Mouse (Mus musculus) myocyte (in vitro differentiated cells): ENCODE results near the gene Nup188. TPM values are rescaled to one million over a fixed set of nuclear protein-coding genes. Genes with fewer than 3 reads are reported as not detected.
A peak's percentile ranks its signal among the peaks of the same experiment; 100 is the strongest.

Experiments used
- H3K27me3 ChIP-seq: one replicate; pipeline ENCODE4 v1.6.1; 2011; ENCODE audit not compliant: control insufficient read depth, insufficient read depth, insufficient read length
- H3K36me3 ChIP-seq: one replicate; pipeline ENCODE4 v1.6.1; 2011; ENCODE audit not compliant: control insufficient read depth, insufficient read depth
- H3K4me2 ChIP-seq: one replicate; pipeline ENCODE4 v1.6.1; 2011; ENCODE audit warnings: low read depth, control low read depth
- H3K4me3 ChIP-seq: one replicate; pipeline ENCODE4 v1.5.1; 2011; ENCODE audit warnings: mild to moderate bottlenecking, control low read depth, moderate library complexity
- H3K79me2 ChIP-seq: one replicate; pipeline ENCODE4 v1.6.1; 2011; ENCODE audit not compliant: control insufficient read depth, insufficient read depth
- H3ac ChIP-seq: one replicate; pipeline ENCODE4 v1.6.1; 2011; ENCODE audit not compliant: control insufficient read depth, insufficient read length
- CEBPB ChIP-seq: IDR thresholded peaks from 2 replicates; pipeline ENCODE4 v1.6.1; 2011; ENCODE audit warnings: mild to moderate bottlenecking, moderate library complexity; ENCODE audit not compliant: poor library complexity, insufficient read depth, severe bottlenecking
- E2F4 ChIP-seq: IDR thresholded peaks from one replicate; pipeline ENCODE4 v1.6.1; 2011; ENCODE audit warnings: mild to moderate bottlenecking, control low read depth, moderate library complexity; ENCODE audit not compliant: insufficient read depth
- MAX ChIP-seq: IDR thresholded peaks from one replicate; pipeline ENCODE4 v1.6.1; 2011; ENCODE audit warnings: low read depth, mild to moderate bottlenecking, control low read depth
- MYOD1 ChIP-seq, 3 experiments: IDR thresholded peaks; one replicate each; pipeline ENCODE4 v1.6.1; 2011; ENCODE audit warnings: control low read depth in 2 of 3, low read depth in 2 of 3, mild to moderate bottlenecking in 2 of 3, moderate library complexity in 1 of 3; ENCODE audit not compliant: insufficient read length in 2 of 3, control insufficient read depth in 1 of 3
- MYOG ChIP-seq, 3 experiments: IDR thresholded peaks; one replicate each; pipeline ENCODE4 v1.6.1; 2011; ENCODE audit warnings: control low read depth in 2 of 3, low read depth in 2 of 3, mild to moderate bottlenecking in 2 of 3; ENCODE audit not compliant: insufficient read length in 2 of 3, control insufficient read depth in 1 of 3, insufficient read depth in 1 of 3
- POLR2A ChIP-seq: IDR thresholded peaks from one replicate; pipeline ENCODE4 v1.6.1; 2011; ENCODE audit warnings: low read depth, mild to moderate bottlenecking, control low read depth, moderate library complexity; ENCODE audit not compliant: insufficient read length
- POLR2AphosphoS2 ChIP-seq: IDR thresholded peaks from one replicate; pipeline ENCODE4 v1.6.1; 2011; ENCODE audit warnings: low read depth, control low read depth; ENCODE audit not compliant: insufficient read length
- REST ChIP-seq: IDR thresholded peaks from one replicate; pipeline ENCODE4 v1.6.1; 2011; ENCODE audit warnings: mild to moderate bottlenecking, control low read depth, moderate library complexity; ENCODE audit not compliant: insufficient read depth, insufficient read length
- SRF ChIP-seq: IDR thresholded peaks from one replicate; pipeline ENCODE4 v1.6.1; 2011; ENCODE audit warnings: low read depth; ENCODE audit not compliant: control insufficient read depth, insufficient read length
- TCF12 ChIP-seq: IDR thresholded peaks from one replicate; pipeline ENCODE4 v1.6.1; 2011; ENCODE audit warnings: mild to moderate bottlenecking, control low read depth; ENCODE audit not compliant: poor library complexity, insufficient read depth, severe bottlenecking
- TCF3 ChIP-seq: IDR thresholded peaks from one replicate; pipeline ENCODE4 v1.6.1; 2011; ENCODE audit warnings: low read depth, control low read depth; ENCODE audit not compliant: insufficient read length
- USF1 ChIP-seq: IDR thresholded peaks from one replicate; pipeline ENCODE4 v1.6.1; 2011; ENCODE audit warnings: low read depth, mild to moderate bottlenecking, control low read depth, moderate library complexity
- polyA plus RNA-seq: library from polyadenylated mRNA; unstranded; fragments of >200 nt; fragmentation: generic; extraction: Trizol; gene quantifications from one replicate; pipeline ENCODE4 v1.2.1, GENCODE M21; 2012; ENCODE audit warnings: missing spikeins

The Nup188 gene
- polyA plus RNA-seq, 1 experiment = 54.0 TPM

DNA sequence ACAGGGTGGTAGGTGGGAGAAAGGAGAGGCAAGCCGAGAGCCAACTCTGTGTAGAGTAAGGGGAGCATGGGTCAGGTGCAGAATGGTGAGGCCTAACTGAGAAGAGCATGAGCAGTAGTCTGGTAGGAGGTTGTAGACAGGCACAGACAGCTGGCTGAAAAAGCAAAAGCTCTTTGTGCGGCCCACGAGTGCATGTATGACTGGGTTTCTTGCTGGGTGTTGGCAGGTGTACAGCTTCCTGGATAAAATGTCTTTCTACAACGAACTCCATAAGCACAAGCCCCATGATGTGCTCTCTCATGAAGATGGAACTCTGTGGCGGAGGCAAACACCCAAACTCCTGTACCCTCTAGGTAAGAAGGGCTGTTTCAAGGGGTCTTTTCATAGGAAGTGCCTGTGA, 30.8 kb downstream of the Nup188 start:
- no peak overlapping the region for H3K4me3 ChIP-seq
- no peaks in the 10 kb centered on the region for H3K27me3 ChIP-seq
- H3K79me2 ChIP-seq = no peaks in the 10 kb centered on the region
- H3ac ChIP-seq = no peak overlapping the region
- peaks cover 76% of the 10 kb centered on the region for H3K36me3 ChIP-seq
- no peak for TF ChIP-seq REST
- TF ChIP-seq TCF3 = no peak
- no peak for TF ChIP-seq SRF
- no peak for TF ChIP-seq POLR2A
- no peak for TF ChIP-seq MYOG (IDR thresholded peaks at IDR 0.05; ENCODE audit: control insufficient read depth in 1 of 3, insufficient read depth in 1 of 3, insufficient read length in 2 of 3, low read depth in 2 of 3)
- no peak for TF ChIP-seq E2F4
- no peak for TF ChIP-seq USF1
- no peak for TF ChIP-seq MAX
- no peak for TF ChIP-seq TCF12
- no peak for TF ChIP-seq CEBPB
- TF ChIP-seq POLR2AphosphoS2 = no peak
- no peak for TF ChIP-seq MYOD1 (IDR thresholded peaks at IDR 0.05; ENCODE audit: control insufficient read depth in 1 of 3, insufficient read length in 2 of 3, low read depth in 2 of 3)
- no peak overlapping the region for H3K4me2 ChIP-seq

DNA sequence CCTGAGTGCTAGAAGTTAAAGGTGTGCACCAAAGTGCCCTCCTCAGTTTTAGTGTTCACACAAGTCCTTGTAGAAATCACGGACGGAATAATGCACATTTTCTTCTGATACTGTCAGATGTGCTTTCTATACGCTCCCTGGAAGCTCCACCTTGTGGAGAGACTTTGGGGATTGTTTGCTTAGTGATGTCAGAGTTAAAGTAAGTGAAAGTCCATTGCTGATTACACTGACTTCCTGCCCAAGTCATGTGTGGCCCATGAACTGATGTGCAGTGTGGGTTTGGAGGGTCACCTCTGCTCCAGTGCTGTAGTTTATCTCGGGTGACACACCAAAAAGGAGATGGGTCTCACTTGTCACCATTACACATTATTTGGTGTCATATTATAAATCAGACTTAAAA, 33.1 kb downstream of the Nup188 start:
- H3K27me3 ChIP-seq = no peaks in the 10 kb centered on the region
- H3K4me2 ChIP-seq = no peak overlapping the region
- no peaks in the 10 kb centered on the region for H3K79me2 ChIP-seq
- H3K4me3 ChIP-seq = no peak overlapping the region
- no peak overlapping the region for H3ac ChIP-seq
- peaks cover 69% of the 10 kb centered on the region for H3K36me3 ChIP-seq
- no peak for TF ChIP-seq USF1
- no peak for TF ChIP-seq POLR2AphosphoS2
- no peak for TF ChIP-seq MAX
- TF ChIP-seq E2F4 = no peak
- TF ChIP-seq MYOD1 (IDR thresholded peaks at IDR 0.05; ENCODE audit: control insufficient read depth in 1 of 3, insufficient read length in 2 of 3, low read depth in 2 of 3) = no peak
- no peak for TF ChIP-seq REST
- TF ChIP-seq CEBPB = no peak
- no peak for TF ChIP-seq TCF12
- no peak for TF ChIP-seq MYOG (IDR thresholded peaks at IDR 0.05; ENCODE audit: control insufficient read depth in 1 of 3, insufficient read depth in 1 of 3, insufficient read length in 2 of 3, low read depth in 2 of 3)
- TF ChIP-seq TCF3 = no peak
- no peak for TF ChIP-seq SRF
- TF ChIP-seq POLR2A = no peak

DNA sequence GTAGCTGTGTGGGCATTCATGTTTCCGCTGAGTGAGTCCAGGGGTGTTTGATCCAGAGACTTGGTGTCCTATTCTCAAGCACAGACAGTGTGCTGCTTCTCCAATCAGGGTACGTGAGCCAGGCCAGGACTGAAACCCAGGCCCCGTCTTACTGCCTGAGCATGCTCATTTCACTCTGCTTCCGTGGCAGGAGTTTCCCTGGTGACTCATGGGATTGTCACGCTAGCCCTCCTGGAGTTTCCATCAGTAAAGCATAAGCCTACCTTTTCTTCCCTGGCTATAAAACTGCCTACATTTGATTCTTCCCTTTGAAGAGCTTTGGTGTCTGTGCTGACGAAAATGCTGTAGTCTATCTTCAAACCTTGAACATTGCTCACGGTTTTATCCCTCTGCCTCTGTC, 36.9 kb downstream of the Nup188 start:
- no peak overlapping the region for H3ac ChIP-seq
- no peak overlapping the region for H3K4me3 ChIP-seq
- H3K4me2 ChIP-seq = no peak overlapping the region
- no peaks in the 10 kb centered on the region for H3K27me3 ChIP-seq
- no peak for TF ChIP-seq MYOD1 (IDR thresholded peaks at IDR 0.05; ENCODE audit: control insufficient read depth in 1 of 3, insufficient read length in 2 of 3, low read depth in 2 of 3)
- peaks cover 53% of the 10 kb centered on the region for H3K36me3 ChIP-seq
- no peaks in the 10 kb centered on the region for H3K79me2 ChIP-seq

DNA sequence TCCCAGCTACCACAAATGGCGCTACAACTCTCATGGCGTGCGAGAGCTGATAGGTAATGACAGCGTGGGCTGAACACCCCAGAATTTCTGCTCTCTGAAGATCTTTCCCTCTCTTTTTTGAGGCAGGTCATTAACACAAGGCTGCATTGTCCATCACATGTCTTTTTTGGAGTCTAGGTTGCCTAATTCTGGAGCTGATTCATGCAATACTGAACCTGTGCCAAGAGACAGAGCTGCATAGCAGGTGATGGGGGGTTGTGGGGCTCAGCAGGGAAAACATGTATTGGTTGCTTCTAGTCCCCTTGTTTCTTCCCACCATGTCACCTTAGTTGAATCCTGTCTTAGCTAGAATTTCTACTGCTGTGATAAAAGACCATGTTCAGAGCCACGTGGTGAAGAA, 39.1 kb downstream of the Nup188 start:
- peaks cover 50% of the 10 kb centered on the region for H3K36me3 ChIP-seq
- peak in 1 of 3 experiments; percentile 12 for TF ChIP-seq MYOD1 (IDR thresholded peaks at IDR 0.05; ENCODE audit: control insufficient read depth in 1 of 3, insufficient read length in 2 of 3, low read depth in 2 of 3)
- no peak for TF ChIP-seq POLR2A
- TF ChIP-seq E2F4 = no peak
- no peak for TF ChIP-seq TCF12
- TF ChIP-seq CEBPB = no peak
- no peak for TF ChIP-seq TCF3
- TF ChIP-seq POLR2AphosphoS2 = no peak
- TF ChIP-seq REST = no peak
- TF ChIP-seq SRF = no peak
- no peak overlapping the region for H3ac ChIP-seq
- no peak overlapping the region for H3K4me2 ChIP-seq
- H3K4me3 ChIP-seq = no peak overlapping the region
- no peaks in the 10 kb centered on the region for H3K27me3 ChIP-seq
- H3K79me2 ChIP-seq = no peaks in the 10 kb centered on the region

DNA sequence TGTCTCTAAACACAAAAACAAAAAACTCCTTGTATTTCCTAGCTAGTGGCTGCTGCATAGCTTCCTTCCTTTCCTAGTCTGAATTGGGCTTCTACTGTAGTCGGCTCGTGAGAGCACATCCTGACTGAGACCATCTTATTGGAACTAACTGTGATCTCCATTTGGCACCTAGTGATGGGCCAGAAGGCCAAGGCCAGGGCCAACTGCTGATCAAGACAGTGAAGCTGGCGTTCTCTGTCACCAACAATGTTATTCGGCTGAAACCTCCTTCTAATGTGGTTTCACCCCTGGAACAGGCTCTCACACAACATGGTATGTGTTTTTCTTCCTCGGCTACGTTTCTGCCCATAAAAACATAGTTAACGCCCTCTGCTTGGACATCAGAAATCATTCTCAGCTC, 41.1 kb downstream of the Nup188 start:
- TF ChIP-seq E2F4 (no peak), MYOG (IDR thresholded peaks at IDR 0.05; ENCODE audit: control insufficient read depth in 1 of 3, insufficient read depth in 1 of 3, insufficient read length in 2 of 3, low read depth in 2 of 3) (no peak), REST (no peak), MYOD1 (IDR thresholded peaks at IDR 0.05; ENCODE audit: control insufficient read depth in 1 of 3, insufficient read length in 2 of 3, low read depth in 2 of 3) (no peak), POLR2AphosphoS2 (no peak), SRF (no peak), TCF3 (no peak), USF1 (no peak)
- no peaks in the 10 kb centered on the region for H3K27me3 ChIP-seq
- H3ac ChIP-seq = no peak overlapping the region
- no peak overlapping the region for H3K4me3 ChIP-seq
- H3K79me2 ChIP-seq = no peaks in the 10 kb centered on the region
- no peak overlapping the region for H3K4me2 ChIP-seq
- peaks cover 42% of the 10 kb centered on the region for H3K36me3 ChIP-seq
